Mouse (Mus musculus) embryonic facial prominence, embryonic 10.5 days (tissue): ENCODE data around the gene Pgm2l1. TPM values are rescaled to one million over a fixed set of nuclear protein-coding genes. Genes with fewer than 3 reads are reported as not detected.
"Not testable (repeated sequence)": the region's sequence is repeated elsewhere in the genome, so short reads cannot be mapped to it uniquely, and the experiment has no call there.

ENCODE experiments used
- DNase-seq: peaks from one replicate; pipeline ENCODE4 v3.0.0-alpha.2; 2017; ENCODE audit warnings: low spot score
- H3K27ac ChIP-seq: fragments of 300-500 bp; sonication (generic); replicated peaks from 2 replicates; pipeline ENCODE4 v1.5.1; 2016; ENCODE audit warnings: mild to moderate bottlenecking
- H3K27me3 ChIP-seq: fragments of 300-500 bp; sonication (generic); replicated peaks from 2 replicates; pipeline ENCODE4 v1.6.1; 2016; ENCODE audit warnings: low read depth, mild to moderate bottlenecking; ENCODE audit not compliant: poor library complexity, severe bottlenecking
- H3K36me3 ChIP-seq: fragments of 300-500 bp; sonication (generic); replicated peaks from 2 replicates; pipeline ENCODE4 v1.6.1; 2016; ENCODE audit warnings: mild to moderate bottlenecking, moderate library complexity
- H3K4me1 ChIP-seq: fragments of 300-500 bp; sonication (generic); 2 replicates; pipeline ENCODE4 v1.6.1; 2016
- H3K4me3 ChIP-seq: fragments of 300-500 bp; sonication (generic); 2 replicates; pipeline ENCODE4 v1.5.1; 2016; ENCODE audit warnings: mild to moderate bottlenecking, moderate library complexity
- H3K9me3 ChIP-seq: fragments of 300-500 bp; sonication (generic); 2 replicates; pipeline ENCODE4 v1.6.1; 2016; ENCODE audit warnings: mild to moderate bottlenecking
- WGBS: fragments of 180-500 bp; shearing (Covaris S2); methylation state at CpG from one replicate; pipeline ENCODE4 v1.1.7; 2016; 5-methylcytosine and 5-hydroxymethylcytosine counted together
- polyA plus RNA-seq: library from polyadenylated mRNA; unstranded; fragments of >200 nt; fragmentation: Nextera tagmentation; extraction: Ambion mirVana; gene quantifications from 2 replicates; pipeline ENCODE4 v1.2.1, GENCODE M21; 2016

The Pgm2l1 gene
- polyA plus RNA-seq, 1 experiment from 2014 or later = 4.4 TPM

DNA sequence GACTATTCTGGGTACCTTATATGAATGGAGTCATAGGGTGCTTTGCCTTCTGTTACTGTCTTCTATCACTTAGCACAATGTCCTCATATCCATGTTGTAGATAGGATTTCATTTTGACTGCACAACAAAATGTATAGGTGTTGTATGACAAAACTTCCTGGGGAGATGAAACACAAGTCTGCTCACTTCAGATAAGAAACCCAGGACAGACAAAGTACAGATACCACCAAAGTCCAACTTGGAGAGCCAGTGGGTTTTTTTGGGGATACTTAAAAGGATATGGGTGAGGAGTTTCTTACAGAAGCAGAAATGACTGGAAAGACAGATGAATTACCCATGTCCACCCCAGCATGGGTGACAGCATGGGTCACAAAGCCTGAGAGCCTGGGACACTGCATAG, 6.5 kb downstream of the Pgm2l1 start:
- Histone ChIP-seq H3K4me3 (no peak overlapping the region), H3K36me3 (no peaks in the 10 kb centered on the region), H3K27me3 (no peaks in the 10 kb centered on the region), H3K9me3 (no peaks in the 10 kb centered on the region), H3K27ac (no peak overlapping the region), H3K4me1 (peaks cover 7% of the 10 kb centered on the region)
- no peak for DNase-seq

DNA sequence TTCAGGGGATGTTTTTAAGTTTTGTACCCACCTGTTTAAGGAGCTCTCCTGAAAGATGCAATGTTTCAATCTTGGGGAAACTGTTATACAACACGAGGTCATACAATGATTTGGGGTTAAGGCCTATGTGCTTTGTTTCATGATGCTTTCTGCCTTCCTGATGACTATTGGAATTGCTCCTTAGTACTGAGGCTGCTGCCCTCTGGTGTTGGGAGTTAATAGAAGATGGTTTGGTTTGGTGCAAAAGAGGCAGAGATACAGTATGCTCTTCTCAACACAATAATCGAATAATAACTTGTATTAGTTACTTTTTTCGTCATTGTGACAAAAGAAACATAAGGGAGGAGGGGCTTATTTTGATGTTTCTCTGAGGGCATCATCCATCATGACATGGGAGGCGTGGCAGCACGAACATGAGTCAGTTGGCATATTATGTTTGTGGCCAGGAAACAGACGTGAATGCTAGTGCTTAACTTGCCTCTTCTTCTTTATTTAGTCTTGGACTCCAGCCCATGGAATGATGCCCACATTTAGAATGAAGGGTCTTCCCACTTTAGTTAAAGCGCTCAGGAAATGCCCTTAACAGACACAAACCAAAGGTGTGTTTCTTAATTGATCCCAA, 7.2 kb downstream of the Pgm2l1 start:
- H3K4me1 ChIP-seq = peaks cover 5% of the 10 kb centered on the region; the same call in 1 of the 2 replicates
- 69% methylated on average over 7 of the region's 7 CpGs for WGBS
- H3K9me3 ChIP-seq = no peaks in the 10 kb centered on the region
- H3K4me3 ChIP-seq = no peak overlapping the region
- no peak overlapping the region for H3K27ac ChIP-seq
- no peaks in the 10 kb centered on the region for H3K27me3 ChIP-seq
- no peaks in the 10 kb centered on the region for H3K36me3 ChIP-seq
- no peak for DNase-seq

DNA sequence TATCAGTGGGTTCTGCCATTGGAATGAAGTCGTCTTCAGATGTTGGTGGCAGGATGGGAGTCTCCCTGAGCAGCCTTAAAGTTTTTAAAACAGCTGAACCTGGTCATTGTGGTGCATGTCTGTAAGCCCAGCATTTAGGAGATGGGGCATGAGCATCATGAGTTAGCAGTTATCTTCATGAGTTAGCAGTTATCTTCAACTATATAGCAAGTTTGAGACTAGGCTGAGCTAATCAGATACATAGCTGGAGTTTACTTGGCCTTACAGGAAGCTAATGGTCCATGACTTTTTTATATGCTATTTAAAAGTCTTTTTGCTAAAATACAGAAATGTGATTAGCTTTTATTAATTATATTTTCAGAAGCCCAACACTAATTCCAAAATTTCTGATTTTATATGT, 11.1 kb downstream of the Pgm2l1 start:
- H3K9me3 ChIP-seq = no peaks in the 10 kb centered on the region
- H3K4me1 ChIP-seq = peaks cover 5% of the 10 kb centered on the region; the same call in 1 of the 2 replicates
- no peak overlapping the region for H3K27ac ChIP-seq
- 85% methylated on average over 1 of the region's 1 CpGs for WGBS
- no peak for DNase-seq
- H3K36me3 ChIP-seq = no peaks in the 10 kb centered on the region
- H3K27me3 ChIP-seq = no peaks in the 10 kb centered on the region
- H3K4me3 ChIP-seq = no peak overlapping the region

DNA sequence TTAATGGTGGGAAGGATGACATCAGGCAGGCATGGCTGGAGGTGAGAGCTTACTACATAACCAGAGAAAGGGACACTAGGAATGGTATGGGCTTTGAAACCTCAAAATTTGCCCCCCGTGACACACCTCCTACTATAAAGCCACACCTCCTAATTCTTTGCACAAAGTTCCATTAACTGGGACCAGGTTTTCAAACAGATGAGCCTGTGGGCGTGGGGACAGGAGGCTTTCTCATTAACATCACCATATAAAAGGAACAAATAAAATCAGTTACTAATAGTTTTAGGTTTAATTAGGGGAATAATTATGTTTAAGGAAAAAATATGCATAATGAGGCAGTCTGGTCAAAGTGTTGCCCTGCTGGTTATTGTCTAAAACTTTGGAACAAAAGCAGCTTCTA, 13.4 kb downstream of the Pgm2l1 start:
- no peak overlapping the region for H3K27ac ChIP-seq
- no peak overlapping the region for H3K4me3 ChIP-seq
- 0 out of 2 replicates have a peak, but pooled peaks cover 2% of the 10 kb centered on the region for H3K4me1 ChIP-seq
- no peaks in the 10 kb centered on the region for H3K9me3 ChIP-seq
- DNase-seq = no peak
- 86% methylated on average over 2 of the region's 2 CpGs for WGBS
- H3K36me3 ChIP-seq = no peaks in the 10 kb centered on the region
- H3K27me3 ChIP-seq = no peaks in the 10 kb centered on the region

DNA sequence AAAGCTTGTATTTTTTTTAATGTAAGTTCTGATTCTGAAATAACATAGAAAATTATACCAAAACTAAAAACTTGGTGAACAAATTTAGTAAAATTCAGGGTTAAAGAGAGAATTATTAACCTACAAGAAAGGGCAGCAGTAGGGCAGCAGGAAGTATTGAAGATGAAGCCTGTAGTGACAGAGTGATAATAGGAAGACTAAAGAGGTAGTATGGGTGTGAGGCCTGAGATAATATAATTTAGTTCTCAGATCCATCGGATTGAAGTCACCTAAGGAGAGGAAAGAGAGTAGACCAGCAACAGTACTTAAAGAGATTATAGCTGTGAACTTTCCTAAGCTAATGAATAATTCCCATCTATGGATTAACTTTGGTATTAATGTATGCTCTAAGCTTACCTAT, 15.8 kb downstream of the Pgm2l1 start:
- Histone ChIP-seq H3K27ac (no peak overlapping the region), H3K4me1 (0 out of 2 replicates have a peak, but pooled peaks cover 2% of the 10 kb centered on the region), H3K27me3 (no peaks in the 10 kb centered on the region), H3K9me3 (no peaks in the 10 kb centered on the region), H3K4me3 (no peak overlapping the region), H3K36me3 (no peaks in the 10 kb centered on the region)
- DNase-seq = no peak
- WGBS = 85% methylated on average over 1 of the region's 1 CpGs

DNA sequence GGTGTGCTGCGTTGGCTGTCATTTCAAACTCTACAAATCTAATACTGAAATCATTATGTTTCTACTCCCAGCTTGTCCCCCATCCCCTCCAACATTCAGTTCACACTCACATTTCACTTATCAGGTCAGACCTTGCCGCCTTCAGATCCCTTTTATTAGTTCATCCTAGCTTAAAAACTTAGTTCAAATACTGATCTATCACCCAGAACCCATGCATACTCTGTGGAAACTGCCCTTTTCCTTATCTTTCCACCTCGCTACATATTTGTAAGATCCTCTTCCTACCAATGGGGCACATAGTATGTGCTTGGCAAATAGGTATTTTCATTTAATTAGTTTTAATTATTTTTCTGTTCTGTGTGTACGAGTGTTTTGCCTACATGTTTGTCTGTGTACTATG, 17.0 kb downstream of the Pgm2l1 start:
- H3K4me1 ChIP-seq = no peaks in the 10 kb centered on the region
- no peaks in the 10 kb centered on the region for H3K36me3 ChIP-seq
- H3K27me3 ChIP-seq = no peaks in the 10 kb centered on the region
- no peak overlapping the region for H3K4me3 ChIP-seq
- H3K9me3 ChIP-seq = no peaks in the 10 kb centered on the region
- 89% methylated on average over 4 of the region's 4 CpGs for WGBS
- DNase-seq = no peak
- no peak overlapping the region for H3K27ac ChIP-seq

DNA sequence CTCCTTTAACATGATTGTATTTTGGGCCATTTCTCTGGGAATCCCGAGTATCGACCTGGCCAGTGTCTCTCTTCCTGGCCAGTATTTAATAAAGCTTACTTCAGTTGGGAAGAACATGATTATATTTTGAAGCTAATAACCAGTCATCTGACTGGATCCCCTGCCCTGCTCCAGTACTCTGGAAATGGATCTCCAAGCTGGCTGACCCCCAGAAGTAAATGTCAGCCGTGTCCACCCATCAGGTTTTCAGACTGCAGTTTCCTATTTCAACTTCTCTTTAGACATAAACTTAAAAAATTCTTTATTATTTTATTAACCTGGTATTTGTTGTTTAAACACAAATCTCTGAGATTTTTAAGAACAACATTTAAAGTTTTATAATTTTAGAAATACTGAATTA, 18.0 kb downstream of the Pgm2l1 start:
- no peaks in the 10 kb centered on the region for H3K36me3 ChIP-seq
- H3K9me3 ChIP-seq = no peaks in the 10 kb centered on the region
- no peak overlapping the region for H3K4me3 ChIP-seq
- H3K27ac ChIP-seq = no peak overlapping the region
- no peaks in the 10 kb centered on the region for H3K4me1 ChIP-seq
- WGBS = 90% methylated on average over 3 of the region's 3 CpGs
- DNase-seq = no peak
- H3K27me3 ChIP-seq = no peaks in the 10 kb centered on the region

DNA sequence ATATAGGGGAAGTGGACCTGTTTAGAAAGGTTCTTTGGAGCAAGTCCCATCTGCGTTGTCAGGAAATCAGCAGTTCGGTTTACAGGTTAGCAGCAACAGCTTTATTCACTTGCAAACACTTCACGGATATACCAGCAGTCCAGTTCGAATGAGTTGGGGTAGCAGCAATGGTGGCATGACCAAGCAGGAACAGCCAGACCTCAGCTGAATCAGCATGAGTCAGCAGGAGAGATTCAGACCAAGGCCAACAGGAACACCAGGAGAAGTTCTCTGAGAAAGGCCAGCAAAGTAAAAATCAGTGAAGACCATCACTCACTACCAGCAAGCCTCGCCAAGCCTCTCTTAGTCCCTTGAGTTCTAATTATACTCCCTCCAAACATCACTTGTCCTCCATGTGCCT, 23.5 kb downstream of the Pgm2l1 start:
- WGBS = 92% methylated on average over 5 of the region's 5 CpGs
- DNase-seq = no peak

DNA sequence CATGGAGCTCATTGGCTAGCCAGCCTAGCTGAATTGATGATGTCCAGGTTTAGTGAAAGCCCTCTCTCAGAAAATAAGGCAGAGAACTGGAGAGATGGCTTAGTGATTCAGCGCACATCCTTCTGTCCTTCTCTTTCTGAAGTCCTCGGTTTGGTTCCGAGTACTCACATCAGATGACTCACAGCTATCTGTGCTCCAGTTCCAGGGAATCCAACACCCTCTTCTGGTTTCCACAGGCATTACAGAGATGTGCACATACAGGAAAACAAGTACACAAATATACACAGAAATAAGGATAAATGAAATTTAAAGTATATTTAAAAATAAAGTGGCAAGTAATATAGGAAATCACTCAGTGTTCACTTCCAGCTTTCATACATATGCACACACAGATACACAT, 35.2 kb downstream of the Pgm2l1 start:
- WGBS = 87% methylated on average over 3 of the region's 3 CpGs
- H3K27me3 ChIP-seq = no peaks in the 10 kb centered on the region
- H3K9me3 ChIP-seq = no peaks in the 10 kb centered on the region
- no peak for DNase-seq
- no peak overlapping the region for H3K27ac ChIP-seq
- no peaks in the 10 kb centered on the region for H3K4me1 ChIP-seq
- H3K4me3 ChIP-seq = no peak overlapping the region
- peaks cover 26% of the 10 kb centered on the region for H3K36me3 ChIP-seq

More for the DNA sequence above, 23.5 kb downstream of the Pgm2l1 start:
- H3K36me3 ChIP-seq = peaks cover 18% of the 10 kb centered on the region
- no peaks in the 10 kb centered on the region for H3K9me3 ChIP-seq
- no peaks in the 10 kb centered on the region for H3K27me3 ChIP-seq
- no peaks in the 10 kb centered on the region for H3K4me1 ChIP-seq
- H3K4me3 ChIP-seq = no peak overlapping the region
- H3K27ac ChIP-seq = no peak overlapping the region

DNA sequence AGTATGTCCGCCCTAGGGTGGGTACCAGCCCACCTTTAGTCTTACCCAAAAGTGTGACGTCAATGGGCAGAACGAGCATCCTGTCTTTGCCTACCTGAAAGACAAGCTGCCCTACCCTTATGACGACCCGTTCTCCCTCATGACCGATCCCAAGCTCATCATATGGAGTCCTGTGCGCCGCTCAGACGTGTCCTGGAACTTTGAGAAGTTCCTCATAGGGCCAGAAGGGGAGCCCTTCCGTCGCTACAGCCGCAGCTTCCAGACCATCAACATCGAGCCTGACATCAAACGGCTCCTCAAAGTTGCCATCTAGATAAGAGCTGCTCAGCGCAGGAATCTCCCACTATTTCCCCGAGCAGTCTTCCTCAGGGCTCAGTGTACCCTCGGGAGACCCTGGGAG, 37.7 kb downstream of the Pgm2l1 start:
- H3K36me3 ChIP-seq = peaks cover 30% of the 10 kb centered on the region
- not testable (repeated sequence) for H3K4me3 ChIP-seq, DNase-seq

DNA sequence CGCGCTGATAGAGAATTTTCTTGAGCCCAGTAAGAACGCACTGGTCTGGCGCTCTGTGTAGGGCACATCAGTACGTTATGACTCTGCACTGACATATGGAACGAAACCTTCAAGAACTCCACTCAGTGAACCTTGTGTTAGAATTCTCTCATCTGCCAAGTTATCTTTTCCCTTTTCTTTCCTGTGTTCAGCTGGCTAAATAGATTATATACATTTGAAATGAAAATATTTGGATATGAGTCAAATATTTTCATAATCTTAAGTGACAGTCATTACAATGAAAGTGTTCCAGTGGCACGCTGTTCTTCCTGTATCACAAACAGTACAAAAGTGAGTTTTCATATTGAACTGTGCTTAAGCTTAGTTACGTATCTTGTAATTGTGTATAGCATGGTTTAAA, 45.2 kb downstream of the Pgm2l1 start:
- no peaks in the 10 kb centered on the region for H3K9me3 ChIP-seq
- peaks cover 13% of the 10 kb centered on the region; the same call in 1 of the 2 replicates for H3K36me3 ChIP-seq
- no peaks in the 10 kb centered on the region for H3K27me3 ChIP-seq
- WGBS = 97% methylated on average over 8 of the region's 8 CpGs
- DNase-seq = no peak
- no peak overlapping the region for H3K4me3 ChIP-seq
- no peak overlapping the region for H3K27ac ChIP-seq
- no peaks in the 10 kb centered on the region for H3K4me1 ChIP-seq

More for the DNA sequence above, 37.7 kb downstream of the Pgm2l1 start:
- not testable (repeated sequence) for H3K9me3 ChIP-seq, H3K27ac ChIP-seq, H3K4me1 ChIP-seq, H3K27me3 ChIP-seq
- WGBS = 57% methylated on average over 17 of the region's 17 CpGs

DNA sequence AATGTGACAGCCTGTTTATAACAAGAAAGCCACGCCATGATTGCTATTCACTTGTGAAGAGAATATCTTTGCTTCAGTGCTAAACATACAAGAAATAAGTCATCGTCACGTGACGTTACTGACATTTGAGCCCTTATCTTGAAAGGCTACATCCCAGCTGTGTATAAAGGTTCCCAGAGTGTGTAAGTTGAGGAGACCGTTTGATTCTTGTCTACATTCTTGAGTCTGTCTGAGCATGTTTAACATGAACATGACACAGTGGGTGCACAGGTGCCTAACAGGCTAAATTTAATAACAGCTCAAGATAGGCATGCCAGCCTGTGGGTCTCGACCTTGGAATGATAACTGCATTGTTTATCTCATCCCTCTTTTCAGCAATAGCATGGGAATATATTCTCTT, 47.3 kb downstream of the Pgm2l1 start:
- Histone ChIP-seq H3K36me3 (peaks cover 9% of the 10 kb centered on the region; the same call in 1 of the 2 replicates), H3K27me3 (no peaks in the 10 kb centered on the region), H3K4me3 (no peak overlapping the region), H3K9me3 (no peaks in the 10 kb centered on the region), H3K27ac (no peak overlapping the region), H3K4me1 (no peaks in the 10 kb centered on the region)
- 83% methylated on average over 6 of the region's 6 CpGs for WGBS
- no peak for DNase-seq

DNA sequence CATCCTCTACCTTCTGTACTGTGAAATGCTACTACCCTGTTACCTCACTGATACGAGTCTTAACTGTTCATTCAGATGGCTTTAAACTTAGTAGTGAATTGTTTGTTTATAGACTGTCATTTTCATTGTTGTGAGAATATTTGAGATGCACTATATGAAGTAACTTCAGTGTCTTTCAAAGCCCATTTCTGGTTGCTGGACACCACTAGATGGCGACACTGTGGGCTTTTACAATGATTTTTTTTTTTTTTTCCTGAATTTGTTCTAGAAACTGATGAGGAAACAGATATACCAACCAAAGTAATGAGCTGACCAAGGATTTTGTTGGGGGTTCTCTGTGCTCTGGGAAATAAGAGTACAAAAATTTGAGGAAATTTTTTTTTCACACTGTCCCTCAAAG, 49.2 kb downstream of the Pgm2l1 start:
- no peak for DNase-seq
- WGBS = 47% methylated on average over 2 of the region's 2 CpGs

More for the DNA sequence above, 49.2 kb downstream of the Pgm2l1 start:
- Histone ChIP-seq H3K36me3 (peaks cover 9% of the 10 kb centered on the region; the same call in 1 of the 2 replicates), H3K27ac (no peak overlapping the region), H3K27me3 (no peaks in the 10 kb centered on the region), H3K9me3 (no peaks in the 10 kb centered on the region), H3K4me1 (no peaks in the 10 kb centered on the region), H3K4me3 (no peak overlapping the region)
